ENCODE assay signal across 9 mouse cellular contexts in the genomic region with DNA sequence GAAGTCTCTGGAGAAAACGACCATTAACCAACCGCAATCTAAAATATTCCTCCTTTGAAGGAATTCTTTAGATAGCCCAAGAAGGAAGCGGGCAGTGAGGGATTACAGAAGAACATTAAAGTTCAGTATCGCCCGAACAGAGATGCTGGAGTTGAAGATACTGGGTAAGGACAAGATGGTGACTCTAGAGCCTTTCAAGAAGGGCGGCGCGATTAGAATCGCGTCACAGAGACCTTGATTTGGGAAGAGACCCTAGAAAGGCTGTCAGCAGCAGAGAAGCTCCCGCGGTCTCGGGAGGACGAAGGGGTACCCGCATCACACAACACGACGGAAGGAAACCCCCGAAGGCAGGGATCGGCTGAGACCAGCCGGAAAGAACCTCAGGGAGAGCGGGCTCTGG. TPM values are rescaled to one million over a fixed set of nuclear protein-coding genes. Genes with fewer than 3 reads are reported as not detected.
DNase-seq lines count a peak whose midpoint lies in the region; ATAC-seq and TF ChIP-seq lines count a peak whose summit lies in the region.
"Had no signal": no experiment of that assay in that cellular context is flagged by ENCODE, and none has a peak within 500 bp of the region (broad histone marks: within the 10 kb centered on the region; RNA-seq: fewer than 3 reads in every experiment).

No protein-coding gene starts in this region.

- under 1% methylated on average over 21 of the region's 21 CpGs for WGBS in heart, embryonic 15.5 days
- WGBS in forebrain, embryonic 15.5 days, result 2% methylated on average over 21 of the region's 21 CpGs

- H3K4me1 ChIP-seq in heart, embryonic 15.5 days (replicated peaks), result peaks cover 17% of the 10 kb centered on the region
- peaks cover 30% of the 10 kb centered on the region for H3K4me1 ChIP-seq in G1E (ENCODE audit: insufficient read depth, low read depth, low read length)
- peaks cover 22% of the 10 kb centered on the region for H3K4me1 ChIP-seq in forebrain, embryonic 15.5 days

- ATAC-seq in heart, embryonic 15.5 days (replicated peaks; ENCODE audit: insufficient number of reproducible peaks, insufficient read depth, low FRiP score, low read depth), result no peak
- ATAC-seq in G1E (ENCODE audit: extremely low read depth, insufficient number of reproducible peaks, low FRiP score, poor library complexity, severe bottlenecking), result no peak
- ATAC-seq in forebrain, embryonic 15.5 days (replicated peaks), result no peak; the same call in 1 of the 2 replicates
- ATAC-seq in megakaryocyte progenitor cell, adult 5-6 weeks (replicated peaks; ENCODE audit: poor library complexity), result peak; percentile 5; the same call in 1 of the 2 replicates

- peak overlapping the region; percentile 82 for H3K4me2 ChIP-seq in heart, embryonic 15.5 days
- peak overlapping the region; percentile 56 for H3K4me2 ChIP-seq in forebrain, embryonic 15.5 days (replicated peaks)

- H3K9ac ChIP-seq in heart, embryonic 15.5 days, result peak overlapping the region; percentile 83
- peak overlapping the region; percentile 50 for H3K9ac ChIP-seq in forebrain, embryonic 15.5 days (replicated peaks)

- peak overlapping the region; percentile 77 for H3K27ac ChIP-seq in heart, embryonic 15.5 days
- H3K27ac ChIP-seq in forebrain, embryonic 15.5 days (replicated peaks), result peak overlapping the region; percentile 71

- peaks cover 21% of the 10 kb centered on the region for H3K36me3 ChIP-seq in heart, embryonic 15.5 days
- peaks cover 35% of the 10 kb centered on the region for H3K36me3 ChIP-seq in G1E (replicated peaks)
- H3K36me3 ChIP-seq in forebrain, embryonic 15.5 days, result peaks cover 20% of the 10 kb centered on the region

- no peak for DNase-seq in heart, postnatal 4 days
- DNase-seq in G1E (ENCODE audit: low spot score), result no peak
- no peak for DNase-seq in testis, postnatal 10 days (ENCODE audit: low spot score)
- DNase-seq in spleen, postnatal 4 days (ENCODE audit: low spot score in 2 of 2), result no peak
- DNase-seq in left cerebral cortex, adult 8-10 months (ENCODE audit: low spot score in 2 of 2), result no peak

- peaks cover 4% of the 10 kb centered on the region; the same call in 1 of the 2 replicates for H3K27me3 ChIP-seq in heart, embryonic 15.5 days
- 0 out of 2 replicates have a peak, but pooled peaks cover 2% of the 10 kb centered on the region for H3K27me3 ChIP-seq in G1E (ENCODE audit: insufficient read depth, low read length)
- H3K27me3 ChIP-seq in forebrain, embryonic 15.5 days, result 0 out of 2 replicates have a peak, but pooled peaks cover 9% of the 10 kb centered on the region

- H3K9me3 ChIP-seq in heart, embryonic 15.5 days (replicated peaks), result no peaks in the 10 kb centered on the region
- no peaks in the 10 kb centered on the region for H3K9me3 ChIP-seq in G1E (replicated peaks)
- no peaks in the 10 kb centered on the region for H3K9me3 ChIP-seq in forebrain, embryonic 15.5 days

- no peak for TF ChIP-seq CTCF in G1E (IDR thresholded peaks at IDR 0.05; ENCODE audit: low read depth, low read length)

- H3K4me3 ChIP-seq in heart, embryonic 15.5 days, result peak overlapping the region; percentile 83
- H3K4me3 ChIP-seq in G1E (ENCODE audit: low read depth, low read length), result peak overlapping the region; percentile 82
- peak overlapping the region; percentile 51 for H3K4me3 ChIP-seq in forebrain, embryonic 15.5 days

RNA-seq across cellular contexts. Expression of gene Rpp38, which starts 0.4 kb away (rescaled TPM):
- 10.6 and 11.5 TPM in 2 replicates for polyA plus RNA-seq in heart, embryonic 15.5 days (2015; fragmentation: Nextera tagmentation; extraction: Ambion mirVana)
- 1 to 10 TPM; 6.7 to 7.2 TPM for total RNA-seq in heart, postnatal 4 days (2021)
- total RNA-seq in G1E (2014; fragmentation: Nextera tagmentation), result 50.0 and 55.7 TPM in 2 replicates
- total RNA-seq in G1E (2017), result 19.1 and 22.9 TPM in 2 replicates
- 1.3 and 2.6 TPM in 2 replicates for polyA plus RNA-seq in G1E (2012)
- polyA plus RNA-seq in forebrain, embryonic 15.5 days (2015; fragmentation: Nextera tagmentation; extraction: Ambion mirVana), result 15.2 and 15.3 TPM in 2 replicates
- total RNA-seq in megakaryocyte progenitor cell, adult 5-6 weeks (2015), result 19.4 and 27.5 TPM in 2 replicates
- total RNA-seq in megakaryocyte progenitor cell, adult 5-6 weeks (2017), result 5.8 and 13.1 TPM in 2 replicates
- total RNA-seq in left cerebral cortex, adult 8-10 months (2022), result 10 to 100 TPM; 10.0 to 12.3 (median 10.1) TPM

RNA-seq across cellular contexts. Expression of gene Acbd7, which starts 3.9 kb away (rescaled TPM):
- 0.34 and 0.38 TPM in 2 replicates for polyA plus RNA-seq in heart, embryonic 15.5 days (2015; fragmentation: Nextera tagmentation; extraction: Ambion mirVana)
- total RNA-seq in heart, postnatal 4 days (2021), result under 1 TPM in 1 of 2 experiments, not detected in 1; 0.56 TPM
- not detected in 2 replicates for total RNA-seq in G1E (2014; fragmentation: Nextera tagmentation)
- 0.33 and 0.87 TPM in 2 replicates for total RNA-seq in G1E (2017)
- not detected in 2 replicates for polyA plus RNA-seq in G1E (2012)
- polyA plus RNA-seq in forebrain, embryonic 15.5 days (2015; fragmentation: Nextera tagmentation; extraction: Ambion mirVana), result 0.91 and 1.3 TPM in 2 replicates
- 0.73 TPM in 1 of 2 replicates, not detected in the other for total RNA-seq in megakaryocyte progenitor cell, adult 5-6 weeks (2015)
- not detected in 2 replicates for total RNA-seq in megakaryocyte progenitor cell, adult 5-6 weeks (2017)
- total RNA-seq in left cerebral cortex, adult 8-10 months (2022), result 1 to 10 TPM in 2 of 4 experiments, not detected in 2; 1.0 to 1.6 TPM
- total RNA-seq: neutrophil, adult 5-6 weeks had no signal

RNA-seq across cellular contexts. Expression of gene Nmt2, which starts 48.0 kb away (rescaled TPM):
- polyA plus RNA-seq in heart, embryonic 15.5 days (2015; fragmentation: Nextera tagmentation; extraction: Ambion mirVana), result 26.4 and 30.6 TPM in 2 replicates
- total RNA-seq in heart, postnatal 4 days (2021), result 10 to 100 TPM; 19.2 to 19.9 TPM
- total RNA-seq in G1E (2014; fragmentation: Nextera tagmentation), result 24.6 and 25.3 TPM in 2 replicates
- 34.9 and 39.8 TPM in 2 replicates for total RNA-seq in G1E (2017)
- polyA plus RNA-seq in G1E (2012), result 9.4 and 10.5 TPM in 2 replicates
- 99.7 and 108 TPM in 2 replicates for polyA plus RNA-seq in forebrain, embryonic 15.5 days (2015; fragmentation: Nextera tagmentation; extraction: Ambion mirVana)
- 16.8 and 17.2 TPM in 2 replicates for total RNA-seq in megakaryocyte progenitor cell, adult 5-6 weeks (2015)
- 22.6 and 24.6 TPM in 2 replicates for total RNA-seq in megakaryocyte progenitor cell, adult 5-6 weeks (2017)
- 10 to 100 TPM; 86.3 to 98.2 (median 91.2) TPM for total RNA-seq in left cerebral cortex, adult 8-10 months (2022)
